Mouse (Mus musculus) left cerebral cortex, postnatal 4 days (tissue): ENCODE data around the gene Dapl1. TPM values are rescaled to one million over a fixed set of nuclear protein-coding genes. Genes with fewer than 3 reads are reported as not detected.

Source experiments
- DNase-seq: peaks from one replicate; pipeline ENCODE4 v3.0.0-alpha.2; 2022
- intact Hi-C: fragments of 180-260 bp; cut with DNase I; formaldehyde crosslinking; loops from one replicate; pipeline ENCODE4 v1.15.1; 2025
- total RNA-seq, 2 experiments: library from RNA; stranded (reverse); gene quantifications; 2 replicates each; pipeline ENCODE4 v1.2.3; 2021

Dapl1 gene
- total RNA-seq, 2 experiments from 2014 or later = 0.74 TPM; not detected in 1

DNA sequence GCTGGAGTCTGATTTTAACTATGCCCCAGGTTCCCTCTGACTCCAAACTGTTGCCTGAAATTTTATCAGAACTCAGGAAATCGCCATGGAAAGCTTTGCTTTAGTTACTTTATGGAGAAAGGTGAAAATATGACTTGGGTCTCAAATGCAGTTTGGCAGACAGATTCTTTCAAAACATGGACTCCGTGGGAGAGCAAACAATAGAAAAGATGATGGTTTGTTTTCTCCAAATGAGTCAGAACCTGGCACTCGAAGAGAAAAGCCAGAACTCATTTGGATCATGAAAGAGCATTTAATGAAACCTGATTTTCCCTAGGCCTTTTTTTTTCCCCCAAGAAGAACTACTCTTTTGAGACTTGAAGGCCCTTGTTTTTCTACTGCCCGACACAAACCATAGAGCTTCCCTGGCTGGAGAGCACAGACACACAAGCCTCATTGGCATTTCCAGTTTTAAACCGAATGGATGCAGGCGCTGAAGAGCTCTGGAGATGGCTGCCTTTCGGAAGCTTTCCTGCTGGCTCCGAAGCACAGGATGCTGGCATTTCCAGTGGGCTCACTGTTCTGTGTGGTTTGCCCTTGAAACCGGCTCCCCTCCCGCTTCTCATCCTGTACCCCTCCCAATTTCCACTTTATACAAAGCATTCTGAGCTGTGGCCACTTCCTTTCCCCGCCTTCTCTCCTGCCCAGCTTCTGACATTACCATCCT, 14.0 kb upstream of the Dapl1 start:
- no peak for DNase-seq

DNA sequence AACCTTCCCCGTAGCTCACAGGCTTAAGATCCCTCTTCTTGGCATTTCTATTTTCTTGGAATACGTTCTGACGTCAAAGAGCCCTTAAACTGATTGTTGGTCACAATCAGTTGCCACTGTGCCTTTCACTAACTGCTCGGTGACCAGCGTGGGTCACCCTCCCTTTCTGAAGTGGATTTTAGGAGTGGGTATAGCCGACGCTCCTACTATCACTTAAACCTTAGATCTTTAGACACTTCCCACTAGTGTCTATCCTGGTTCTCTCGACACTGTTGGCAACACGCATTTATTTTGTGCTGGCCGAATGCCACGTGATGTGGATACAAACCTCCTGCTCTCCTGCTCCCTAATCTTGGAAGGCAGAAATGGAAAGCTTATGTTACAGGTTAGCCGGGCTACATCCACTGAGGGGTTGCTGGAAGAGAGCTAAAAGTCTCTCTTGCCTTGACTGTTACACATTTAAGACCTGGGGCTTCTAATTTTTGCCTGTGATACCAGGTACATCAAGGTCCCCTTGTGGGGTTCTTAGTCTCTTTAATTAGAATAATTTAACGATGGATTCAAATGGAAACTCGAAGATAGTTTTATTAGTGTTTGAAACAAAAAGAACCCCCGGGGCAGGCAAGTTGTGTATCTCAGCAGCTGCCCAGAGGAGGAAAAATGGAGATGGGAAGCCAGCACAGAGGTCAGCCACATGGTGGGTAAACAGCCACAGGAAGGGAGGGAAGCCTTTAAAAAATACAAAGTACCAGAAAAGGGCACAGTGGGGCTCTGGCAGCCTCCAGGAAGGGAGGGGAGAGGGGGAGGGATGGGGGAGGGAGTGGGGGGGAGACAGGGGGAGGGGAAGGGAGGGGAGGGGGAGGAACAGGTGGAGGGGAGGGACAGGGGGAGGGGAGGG, 13.2 kb upstream of the Dapl1 start:
- no peak for DNase-seq
- intact Hi-C loops = no loop called here

More for the DNA sequence above, 14.0 kb upstream of the Dapl1 start:
- intact Hi-C loops = no loop called here

DNA sequence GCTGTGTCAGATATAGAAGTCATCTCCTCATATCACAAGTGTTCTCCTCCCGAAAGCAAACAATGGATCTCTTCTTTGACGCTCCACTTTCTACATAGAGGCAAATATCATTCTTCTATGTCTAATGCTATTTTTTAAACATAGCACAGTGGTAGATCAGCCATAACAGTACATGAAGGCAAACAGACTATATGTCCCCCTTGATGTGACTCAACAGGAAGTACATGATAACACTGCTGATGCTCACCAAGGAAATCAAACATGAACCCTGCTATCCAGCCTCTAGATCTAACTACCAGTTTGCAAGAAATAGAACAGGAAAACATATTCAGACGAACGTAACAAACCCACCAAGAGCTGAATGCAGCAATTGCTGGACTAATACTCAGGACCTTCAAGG, 10.1 kb upstream of the Dapl1 start:
- no peak for DNase-seq
- intact Hi-C loops = no loop called here

DNA sequence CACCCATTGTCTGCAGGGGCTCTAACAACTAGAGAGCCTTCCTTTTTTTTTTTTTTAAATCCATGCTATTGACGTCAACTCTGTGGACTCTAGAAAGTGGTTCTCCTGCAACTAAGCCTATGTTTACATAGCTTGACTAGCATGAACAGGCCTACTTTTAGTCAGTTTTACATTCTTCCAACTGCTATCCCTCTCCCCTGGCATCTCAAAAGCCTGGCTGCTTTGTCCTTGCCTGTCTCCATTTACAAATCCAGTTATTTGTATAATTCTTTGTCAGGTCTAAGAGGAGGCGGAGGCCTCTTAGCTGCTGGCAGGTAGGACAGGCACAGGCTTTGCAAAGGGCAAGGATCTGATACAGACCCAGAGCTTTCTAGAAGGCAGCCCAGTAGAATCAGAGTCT, 627 bp downstream of the Dapl1 start:
- intact Hi-C loops = no loop called here
- no peak for DNase-seq

DNA sequence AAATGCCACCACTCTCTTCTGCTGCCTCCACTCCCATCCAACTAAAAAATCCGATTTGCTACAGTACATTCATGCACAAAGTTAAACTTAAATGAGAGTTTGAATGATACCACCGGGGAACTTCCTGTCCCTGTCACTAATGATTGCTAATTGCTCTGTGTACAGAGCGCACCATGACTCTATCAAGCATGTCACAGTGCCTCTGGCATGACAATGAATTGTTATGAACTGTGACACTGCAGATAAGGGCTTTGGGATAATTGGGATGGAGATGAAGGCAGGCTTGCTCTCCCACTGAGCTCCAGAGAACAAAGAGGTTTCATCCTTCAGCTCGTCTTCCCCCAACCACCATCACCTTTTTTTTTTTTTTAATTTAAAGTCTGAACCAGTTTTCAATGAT, 1.2 kb downstream of the Dapl1 start:
- intact Hi-C loops = no loop called here
- no peak for DNase-seq

DNA sequence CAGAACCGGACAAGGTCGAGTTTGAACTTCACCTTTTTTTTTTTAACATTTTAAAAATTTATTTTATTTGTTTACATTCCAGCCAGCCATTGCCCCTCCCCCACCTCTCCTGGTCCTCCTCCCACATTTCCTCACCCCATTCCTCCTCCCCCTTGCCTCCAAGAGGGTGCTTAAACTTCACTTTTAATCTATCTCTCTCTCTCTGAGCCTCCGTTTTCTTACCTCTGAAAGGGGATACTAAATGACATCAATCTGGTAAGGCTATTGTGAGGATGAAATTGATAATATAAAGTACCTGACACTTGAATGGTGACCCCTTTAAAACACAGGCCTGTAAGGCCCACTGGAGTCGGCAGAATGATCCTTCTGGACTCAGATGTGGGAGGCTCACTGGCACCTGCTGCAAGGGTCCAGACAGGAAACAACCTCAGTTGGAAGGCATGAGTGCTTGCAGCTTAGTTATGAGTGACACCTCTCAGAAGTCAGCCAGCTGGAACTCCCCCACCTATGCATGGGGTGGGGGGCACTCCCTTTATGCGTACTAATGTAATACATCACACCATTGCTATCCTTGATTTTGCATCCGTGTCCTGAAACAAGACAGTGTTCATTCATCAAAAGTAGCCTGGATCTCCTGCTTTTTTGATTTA, 1.9 kb downstream of the Dapl1 start:
- intact Hi-C loops = no loop called here
- no peak for DNase-seq

DNA sequence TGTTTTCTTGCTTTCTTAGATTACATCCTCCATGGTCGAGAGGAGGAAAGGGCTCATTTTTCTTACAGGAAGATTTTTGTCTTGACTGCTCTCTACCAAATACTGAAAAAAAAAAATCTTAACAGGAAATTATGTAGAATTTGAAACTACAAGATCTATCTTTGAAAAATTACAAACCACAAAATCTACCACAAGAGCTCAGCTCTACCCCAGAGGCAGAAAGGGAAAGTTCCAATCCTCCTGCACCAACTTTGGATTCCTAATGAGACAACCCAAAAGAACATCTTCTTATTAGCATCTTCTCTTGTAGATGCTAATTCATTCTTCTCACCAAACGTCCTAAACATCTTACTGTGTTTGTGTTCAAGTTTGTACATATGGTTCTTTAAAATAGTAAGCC, 3.8 kb downstream of the Dapl1 start:
- intact Hi-C loops = no loop called here
- no peak for DNase-seq

DNA sequence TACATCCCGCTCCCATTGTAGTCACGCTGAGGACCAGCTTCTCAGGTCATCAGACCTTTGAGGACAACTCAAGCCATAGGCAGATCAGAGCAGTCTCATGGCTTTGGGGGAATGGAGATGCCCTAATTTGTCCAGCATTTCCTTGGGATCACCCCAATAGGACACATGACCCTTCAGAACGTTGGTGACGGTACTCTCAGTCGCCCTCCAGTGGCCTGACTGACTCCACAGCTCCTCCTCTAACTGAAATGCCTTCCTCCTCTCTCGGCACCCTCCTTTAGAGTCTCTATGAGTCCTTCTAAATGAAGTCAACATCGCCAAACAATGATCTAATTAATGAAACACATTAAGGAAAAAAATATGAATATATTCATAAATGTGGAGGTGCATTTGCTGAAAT, 5.9 kb downstream of the Dapl1 start:
- no peak for DNase-seq
- intact Hi-C loops = no loop called here

DNA sequence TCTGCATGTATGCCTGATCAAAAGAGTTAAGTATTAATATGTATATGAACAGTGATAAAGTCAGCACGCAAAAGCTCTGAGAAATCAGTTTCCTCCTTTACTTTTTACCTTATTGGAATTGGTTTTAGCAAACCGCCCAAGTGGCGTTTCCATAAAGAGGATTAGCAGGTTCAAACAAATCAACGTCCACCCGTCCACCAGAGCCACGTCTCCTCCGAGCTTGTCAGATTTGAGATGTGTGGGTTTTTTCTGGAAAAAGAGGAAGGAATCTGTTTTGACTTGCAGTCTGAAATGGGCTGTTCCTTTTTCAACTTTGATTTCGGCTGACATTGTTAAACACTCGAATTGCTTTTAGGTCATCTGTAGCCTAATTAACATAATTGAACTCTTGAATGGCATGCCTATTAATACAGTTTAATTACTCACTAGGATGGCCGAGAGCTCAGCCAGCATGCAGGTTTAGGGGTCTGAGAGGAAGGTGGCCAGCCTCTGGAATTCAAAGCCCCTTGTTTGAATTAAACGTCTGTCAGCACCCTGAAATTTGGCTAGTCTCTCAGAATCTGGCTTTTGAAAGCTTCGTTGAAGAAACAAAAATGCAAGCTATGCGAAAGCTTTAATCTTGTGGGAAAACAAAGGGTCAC, 9.1 kb downstream of the Dapl1 start:
- intact Hi-C loops = no loop called here
- no peak for DNase-seq

DNA sequence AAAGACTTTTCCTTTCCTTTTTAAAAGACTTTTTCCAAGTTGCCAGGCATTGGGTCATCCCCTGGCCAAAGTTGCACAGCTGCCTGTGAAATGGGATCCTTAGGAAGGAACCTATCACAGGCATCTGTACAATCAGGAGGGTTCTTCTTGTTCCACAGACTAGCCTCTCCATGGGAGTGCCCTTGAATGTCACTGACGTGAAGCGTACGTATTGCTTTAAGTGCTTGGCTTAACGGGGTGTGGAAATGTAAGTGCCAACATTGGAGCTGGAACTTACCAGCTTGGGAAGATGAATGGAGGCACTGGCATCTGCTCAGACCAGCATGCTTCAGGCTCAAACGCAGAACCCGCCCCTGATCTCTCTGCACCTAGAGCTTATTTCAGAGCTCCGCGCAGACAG, 14.7 kb downstream of the Dapl1 start:
- intact Hi-C loops = no loop called here
- DNase-seq = no peak

DNA sequence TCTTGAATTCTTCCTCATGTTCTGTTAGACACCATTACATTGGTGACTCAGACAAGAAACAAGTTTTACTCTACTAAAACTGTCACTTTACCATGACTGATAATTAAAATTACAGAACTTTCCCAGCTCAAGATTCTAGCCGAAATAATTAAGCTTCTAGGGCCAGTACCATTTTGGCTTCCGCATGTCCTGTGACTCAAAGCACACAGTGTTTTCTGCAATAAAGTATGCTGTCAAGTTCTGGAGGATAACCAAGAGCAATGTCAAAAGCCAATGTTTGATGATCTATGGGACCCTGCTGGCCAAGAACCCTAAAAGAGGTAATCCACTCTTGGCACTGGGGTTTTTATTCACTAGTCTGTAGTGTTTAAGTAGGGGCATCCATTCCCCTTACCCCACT, 15.3 kb downstream of the Dapl1 start:
- intact Hi-C loops = no loop called here
- DNase-seq = no peak

DNA sequence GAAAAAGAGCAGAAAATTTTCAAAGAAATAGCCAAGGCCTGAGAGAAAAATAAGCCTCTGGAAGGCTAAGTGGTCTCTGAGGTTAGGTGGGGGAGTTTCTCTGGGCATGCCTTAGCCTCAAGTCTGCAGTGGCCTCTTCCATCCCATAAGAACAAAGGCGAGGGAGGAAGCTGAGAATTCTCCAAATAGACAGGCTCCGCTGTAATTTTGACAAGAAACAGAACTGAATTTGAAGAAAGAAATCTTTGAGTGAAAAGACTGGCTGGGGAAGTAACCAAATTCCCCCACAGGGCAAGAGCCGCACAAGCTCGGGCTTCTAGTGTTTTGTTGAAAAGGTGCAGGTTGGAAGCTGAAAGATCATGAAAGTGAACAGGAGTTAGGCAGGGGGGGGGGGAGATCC, 24.6 kb downstream of the Dapl1 start:
- DNase-seq = no peak
- intact Hi-C loops = no loop called here

DNA sequence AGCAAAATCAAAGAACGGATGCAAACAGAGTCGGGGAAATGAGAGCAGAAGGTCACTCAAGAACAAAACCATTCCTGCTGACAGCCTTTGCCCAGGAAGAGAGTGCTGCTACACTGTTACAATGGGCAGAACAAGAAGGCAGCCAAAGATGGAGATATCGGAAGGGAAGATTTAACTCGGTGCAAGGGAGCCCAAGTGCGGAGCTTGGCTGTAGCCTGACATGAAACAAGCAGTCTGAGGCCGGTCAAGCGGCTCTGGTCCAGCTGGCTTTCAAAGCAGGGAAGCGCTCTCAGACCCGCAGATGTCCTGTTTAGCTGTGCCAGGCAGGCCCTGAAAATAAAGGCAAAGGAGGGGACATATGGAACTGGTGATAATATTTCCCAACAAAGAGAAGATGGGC, 26.0 kb downstream of the Dapl1 start:
- DNase-seq = peak; percentile 78
- intact Hi-C loops = no loop called here

DNA sequence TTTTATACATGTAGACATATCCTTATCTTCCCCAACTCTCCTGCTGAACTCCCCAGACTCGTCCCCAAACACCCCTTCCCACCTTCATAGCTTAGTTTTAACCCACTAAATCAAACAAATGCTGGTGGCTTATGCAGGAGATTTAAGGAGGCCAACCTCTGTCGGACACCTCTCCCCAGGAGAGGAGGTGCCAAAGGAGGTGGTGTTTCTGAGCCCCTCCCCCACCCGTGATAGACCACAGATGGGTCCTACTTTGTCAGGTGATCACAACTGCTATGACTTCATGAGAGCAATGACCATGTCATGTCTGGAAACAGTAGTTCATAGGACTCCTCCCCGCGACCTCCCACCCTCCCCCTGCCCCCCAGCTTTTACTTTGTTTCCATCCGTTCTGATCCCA, 26.4 kb downstream of the Dapl1 start:
- DNase-seq = peak; percentile 30
- intact Hi-C loops = no loop called here

DNA sequence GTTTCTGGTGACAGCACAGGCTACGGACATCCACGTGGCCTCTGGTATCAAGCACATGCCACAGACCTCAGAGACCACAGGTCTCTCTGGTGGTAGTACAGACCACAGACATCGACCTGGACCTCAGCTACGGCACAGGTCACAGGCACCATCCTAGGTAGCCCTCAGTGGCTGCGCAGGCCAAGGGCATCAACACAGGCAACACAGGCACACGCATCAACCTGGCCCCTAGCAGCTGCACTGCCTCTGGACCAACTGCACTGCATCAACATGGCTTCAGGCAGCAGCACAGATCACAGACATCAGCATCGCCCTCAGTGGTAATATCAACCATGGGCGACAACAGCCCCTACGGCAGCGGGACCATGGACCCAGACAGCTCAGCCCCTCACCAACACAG, 36.2 kb downstream of the Dapl1 start:
- no peak for DNase-seq
- intact Hi-C loops = no loop called here

DNA sequence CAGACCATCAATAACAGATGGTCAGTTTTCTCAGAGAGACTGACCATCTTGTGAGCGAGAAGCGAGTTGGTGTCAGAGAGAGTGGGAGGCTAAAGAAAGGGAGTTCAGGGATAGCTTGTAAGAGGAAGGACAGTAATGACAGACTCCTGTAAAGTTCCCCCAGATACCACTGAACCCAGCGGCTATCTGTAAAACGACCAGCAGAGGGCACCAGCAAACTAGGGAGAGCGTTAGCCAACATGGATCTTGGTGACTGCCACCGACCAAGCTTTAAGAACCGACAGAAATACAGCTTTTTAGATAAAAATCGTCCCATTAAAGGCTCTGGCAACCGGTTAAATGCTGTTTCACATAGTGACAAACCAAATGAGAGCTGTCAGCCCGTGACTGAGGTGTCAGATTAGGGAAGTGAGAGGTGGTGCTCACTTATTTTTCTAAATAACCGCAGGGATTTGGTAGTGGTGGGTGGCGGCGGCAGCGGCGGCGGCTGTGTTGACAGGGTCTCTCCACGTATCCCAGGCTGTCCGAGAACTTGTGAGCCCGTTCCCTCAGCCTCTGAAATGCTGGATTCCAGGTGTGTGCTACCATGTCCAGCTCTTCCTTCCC, 37.7 kb downstream of the Dapl1 start:
- intact Hi-C loops = no loop called here

DNA sequence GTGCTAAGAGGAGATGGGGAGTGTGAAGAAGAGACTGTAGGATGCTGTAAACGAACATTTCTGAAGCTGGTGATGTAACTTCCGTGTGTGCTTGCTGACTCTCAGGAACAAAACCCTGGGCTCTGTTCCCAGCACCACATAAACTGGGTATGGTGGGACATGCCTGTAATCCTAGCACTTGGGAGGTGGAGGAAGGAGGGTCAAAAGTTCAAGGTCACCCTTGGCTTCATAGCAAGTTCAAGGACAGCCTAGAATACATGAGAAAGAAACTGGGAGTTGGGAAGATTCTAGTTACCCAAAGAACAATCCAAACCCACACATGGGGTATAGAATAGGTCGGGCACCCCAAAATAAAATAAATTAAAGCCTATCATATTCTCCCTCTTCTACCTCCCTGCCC, 39.1 kb downstream of the Dapl1 start:
- intact Hi-C loops = no loop called here
- DNase-seq = no peak

More for the DNA sequence above, 37.7 kb downstream of the Dapl1 start:
- DNase-seq = peak; percentile 85

DNA sequence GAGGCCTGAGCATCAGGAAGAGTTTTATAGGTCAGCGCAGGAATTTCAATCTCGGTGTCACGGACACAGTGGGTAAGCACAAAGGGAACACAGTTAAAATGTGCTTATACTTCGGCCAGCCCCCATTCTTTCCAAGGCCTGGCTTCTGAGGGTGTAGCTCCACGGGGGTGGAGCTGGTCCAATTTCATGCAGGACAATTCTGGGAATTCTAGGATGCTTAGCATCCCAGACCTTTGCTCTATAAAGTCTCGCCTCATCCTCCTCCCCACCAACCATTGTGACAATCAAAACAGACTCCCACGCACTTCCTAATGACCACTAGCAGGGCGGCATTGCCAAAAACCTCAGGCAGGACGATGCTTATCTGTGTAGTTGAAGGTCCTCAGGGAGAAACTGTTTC, 42.4 kb downstream of the Dapl1 start:
- no peak for DNase-seq
- intact Hi-C loops = no loop called here

DNA sequence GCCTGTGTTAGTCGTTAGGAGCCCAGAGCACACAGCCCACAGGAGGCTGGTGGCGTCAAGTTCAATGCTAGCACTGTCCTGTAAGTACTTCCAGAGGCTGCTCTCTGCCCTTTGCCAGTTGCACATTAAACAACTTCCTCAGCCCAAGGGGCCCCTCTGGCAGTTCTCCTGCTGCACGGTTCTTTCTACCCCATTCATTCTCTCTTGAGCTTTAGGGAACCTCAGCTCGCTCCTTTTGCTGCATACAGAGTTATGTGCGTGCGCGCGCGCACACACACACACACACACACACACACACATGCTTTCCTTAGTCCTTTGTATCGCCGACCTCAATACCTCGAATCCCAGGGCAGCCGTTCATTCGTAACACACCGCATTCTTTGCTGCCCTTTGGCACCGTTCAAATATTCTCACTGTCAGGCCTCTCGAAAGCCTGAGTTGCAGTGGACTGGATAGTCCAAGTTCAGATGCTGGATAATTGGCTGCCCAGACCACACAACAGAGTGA, 45.2 kb downstream of the Dapl1 start:
- DNase-seq = no peak
- intact Hi-C loops = no loop called here

DNA sequence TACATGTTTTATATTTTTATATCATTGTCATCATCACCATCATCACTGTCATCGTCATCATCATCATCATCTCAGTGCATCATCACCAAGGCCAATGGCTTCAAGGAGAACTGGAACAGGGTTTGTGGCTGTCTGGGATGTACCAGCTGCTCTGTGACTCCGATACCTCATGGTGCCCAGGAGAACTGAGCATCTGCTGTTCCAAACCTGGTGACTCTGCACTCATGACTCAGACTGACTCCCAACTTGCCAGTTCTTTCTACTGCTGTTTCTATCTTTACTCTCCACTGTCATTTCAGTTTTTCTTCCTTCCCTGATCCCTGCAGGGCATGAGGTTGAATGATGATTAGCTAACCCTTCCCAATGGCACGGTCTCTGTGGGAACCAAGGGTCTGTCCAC, 46.4 kb downstream of the Dapl1 start:
- intact Hi-C loops = no loop called here
- no peak for DNase-seq

DNA sequence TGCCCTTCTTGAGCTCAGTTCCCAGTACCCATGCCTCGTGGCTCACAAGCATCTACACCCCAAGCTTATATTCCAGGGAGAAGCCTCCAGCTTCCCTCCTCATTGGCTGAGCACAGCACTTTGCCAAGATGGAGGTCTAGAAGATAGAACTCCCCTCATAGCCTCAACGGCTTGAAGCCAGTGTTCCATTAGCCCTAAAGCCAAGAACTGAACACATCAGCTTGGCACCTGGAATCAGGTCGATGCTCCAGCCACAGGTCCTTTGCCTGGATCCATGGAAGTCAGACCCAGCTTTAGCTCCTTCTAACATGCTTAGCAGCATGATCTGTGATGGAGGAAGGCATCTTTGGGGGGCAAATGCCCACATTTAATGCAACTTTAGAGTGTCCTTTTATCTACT, 48.5 kb downstream of the Dapl1 start:
- DNase-seq = no peak
- intact Hi-C loops = no loop called here
